Mouse (Mus musculus) urinary bladder, postnatal 36 days (tissue): ENCODE data around the gene Elavl4.
A peak's percentile ranks its signal among the peaks of the same experiment; 100 is the strongest.

Source experiments
- DNase-seq, 2 experiments: peaks; one replicate each; pipeline ENCODE4 v3.0.0; 2022; ENCODE audit warnings: low spot score in 2 of 2, mixed read lengths in 1 of 2

Gene Elavl4

DNA sequence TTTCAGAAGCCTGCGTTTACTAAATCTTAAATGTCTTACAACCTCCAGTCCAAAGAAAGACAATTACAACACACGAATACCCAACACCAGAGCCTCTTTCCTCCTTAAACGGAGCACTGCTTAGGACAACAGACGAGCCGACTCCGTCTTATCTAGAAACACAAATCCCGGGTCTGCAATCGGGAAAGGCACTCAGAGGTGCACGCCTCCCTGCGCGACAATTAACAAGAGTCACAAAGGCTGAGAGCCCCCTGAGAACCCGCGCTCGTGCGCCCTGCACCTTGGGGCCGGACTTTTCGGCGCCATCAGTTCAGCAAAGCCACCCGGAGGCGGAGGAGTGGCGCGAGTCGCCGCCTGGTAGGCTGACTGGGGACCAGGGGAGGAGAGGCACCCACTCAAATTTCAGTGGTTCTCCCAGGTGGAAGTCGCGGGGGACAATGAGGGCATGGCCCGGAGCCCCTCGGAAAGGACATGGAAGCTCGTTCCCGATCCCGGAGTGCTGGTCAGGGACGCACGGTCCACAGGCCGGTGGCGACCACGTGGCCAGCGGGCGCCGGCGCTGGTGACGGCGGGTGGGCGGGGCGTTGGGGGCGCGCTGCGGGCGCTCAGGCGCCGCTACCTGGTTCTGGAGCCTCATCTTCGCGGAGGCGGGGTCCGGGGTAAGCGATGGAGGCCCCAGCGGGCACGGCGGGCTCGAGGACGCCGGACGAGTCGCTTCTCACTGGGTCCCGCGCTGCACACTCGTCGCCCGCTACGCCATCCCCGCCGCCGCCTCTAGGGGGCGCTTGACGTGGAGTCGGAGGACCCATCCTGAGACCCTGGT lies at the start of gene Elavl4:
TSS of gene Elavl4 (minus strand) at position 732 of the 823 bp plus-strand sequence.
- peak; percentile 6 to 9 for DNase-seq

DNA sequence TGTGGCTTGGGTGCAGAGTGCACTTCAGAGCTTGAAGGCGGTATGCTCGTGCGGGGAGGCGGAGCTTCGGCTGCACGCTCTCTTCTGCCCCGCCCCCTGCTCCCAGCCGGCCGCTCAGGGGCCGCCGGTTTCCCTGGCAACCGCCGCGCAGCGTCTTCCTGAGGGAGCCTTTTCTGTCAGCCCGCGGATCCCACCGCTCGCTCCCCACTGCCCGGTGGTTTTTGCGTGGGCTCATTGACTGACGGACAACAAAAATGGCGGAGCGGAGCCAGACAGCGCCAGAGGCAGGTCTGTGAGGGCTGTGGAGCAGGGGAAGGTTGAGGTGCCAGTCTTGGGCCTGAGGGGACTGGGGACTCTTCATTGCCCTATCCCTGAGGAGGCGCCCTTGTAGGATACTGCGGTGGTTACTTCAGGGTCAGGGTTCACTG lies 45.9 kb upstream of the Elavl4 start, which contains the start of gene Agbl4:
TSS of gene Agbl4 (plus strand) at position 44 of the 428 bp plus-strand sequence.
- peak in 1 of 2 experiments; percentile 12 for DNase-seq

DNA sequence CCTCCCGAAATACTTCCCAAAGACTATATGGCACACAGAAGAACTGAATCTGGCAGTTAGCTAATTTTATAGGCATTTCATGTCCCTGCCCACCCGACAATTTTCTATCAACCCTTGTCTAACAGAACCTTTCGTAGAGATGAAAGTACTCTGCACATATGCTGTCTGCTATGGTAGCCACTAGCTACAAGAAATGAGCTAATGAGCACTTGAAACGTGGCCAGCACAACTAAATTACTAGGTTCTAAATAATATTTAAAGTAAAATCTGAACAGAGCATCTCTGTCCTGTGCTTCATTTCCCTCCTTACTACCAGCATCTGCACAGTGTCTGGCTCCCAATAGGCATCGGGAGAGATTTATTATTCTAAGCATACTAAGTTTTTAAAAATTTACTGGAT lies 44.5 kb upstream of the Elavl4 start:
- no peak for DNase-seq

DNA sequence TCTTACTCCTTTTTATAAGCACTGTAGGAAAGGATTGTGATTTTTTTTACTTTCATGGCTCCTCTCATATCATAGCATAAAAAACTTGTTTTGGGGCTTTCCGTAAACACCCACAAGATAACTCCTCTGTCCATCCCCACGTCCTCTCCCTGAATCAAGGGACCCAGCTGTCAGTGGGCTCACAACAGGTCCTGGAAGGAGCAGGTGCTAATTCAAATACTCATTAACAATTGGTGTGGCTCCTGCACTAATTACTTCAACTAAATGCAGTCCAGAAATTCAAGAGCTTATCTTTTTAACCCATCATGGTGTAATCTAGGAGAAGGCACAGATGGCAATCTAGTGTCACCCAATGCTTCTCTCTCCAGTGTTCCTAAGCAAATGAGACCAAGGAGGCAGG lies 8.9 kb upstream of the Elavl4 start:
- no peak for DNase-seq

DNA sequence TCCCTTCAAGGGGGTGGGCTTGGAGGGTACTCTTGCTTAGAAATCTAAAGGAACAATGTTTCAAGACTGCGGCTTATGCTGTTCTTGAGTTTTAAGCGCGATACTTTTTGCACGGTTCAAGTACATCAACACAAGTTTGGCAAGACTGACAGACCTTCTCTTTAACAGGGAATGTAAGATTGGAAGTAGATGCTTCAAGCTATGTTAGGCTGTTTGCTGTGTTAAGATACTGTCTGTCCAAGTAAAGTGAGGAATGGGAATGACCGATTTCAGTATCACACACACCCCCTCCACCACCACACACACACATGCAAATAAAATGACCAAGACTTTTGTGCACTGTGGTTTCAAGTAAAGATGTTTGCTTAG lies 276 bp upstream of the Elavl4 start:
- no peak for DNase-seq

DNA sequence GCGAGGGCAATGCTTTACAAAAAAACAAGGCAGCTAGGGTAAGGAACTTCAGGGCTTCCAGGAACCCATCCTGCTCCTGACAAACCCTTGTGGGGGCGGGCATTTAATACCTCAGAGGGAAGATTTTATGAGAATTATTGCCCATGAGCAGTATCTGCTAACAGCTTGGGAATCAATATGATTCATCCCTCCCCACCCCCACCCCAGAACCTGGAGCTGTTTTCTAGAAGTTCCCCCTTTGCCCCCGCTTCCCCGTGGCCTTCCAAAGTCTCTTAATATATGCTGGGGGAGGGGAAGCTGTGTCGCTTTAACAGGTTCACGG lies 892 bp downstream of the Elavl4 start:
- no peak for DNase-seq

DNA sequence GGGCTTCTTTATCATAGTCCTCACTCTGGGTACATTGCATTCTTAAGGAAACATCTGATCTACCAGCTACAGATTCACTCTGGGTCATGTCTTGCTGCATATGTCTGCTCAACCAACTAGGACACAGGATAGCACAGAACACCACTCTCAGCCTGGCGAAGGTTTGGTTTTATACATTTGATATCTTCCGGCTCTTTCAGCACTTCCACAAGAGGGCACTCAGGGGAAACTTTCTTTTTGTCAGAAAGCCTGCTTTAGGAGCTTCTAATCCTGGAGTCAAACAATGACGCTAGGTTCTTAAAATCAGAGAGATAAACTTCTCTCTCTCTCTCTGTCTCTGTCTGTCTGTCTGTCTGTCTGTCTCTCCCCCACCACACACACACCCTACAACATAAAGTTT lies 27.8 kb downstream of the Elavl4 start:
- DNase-seq, result no peak

DNA sequence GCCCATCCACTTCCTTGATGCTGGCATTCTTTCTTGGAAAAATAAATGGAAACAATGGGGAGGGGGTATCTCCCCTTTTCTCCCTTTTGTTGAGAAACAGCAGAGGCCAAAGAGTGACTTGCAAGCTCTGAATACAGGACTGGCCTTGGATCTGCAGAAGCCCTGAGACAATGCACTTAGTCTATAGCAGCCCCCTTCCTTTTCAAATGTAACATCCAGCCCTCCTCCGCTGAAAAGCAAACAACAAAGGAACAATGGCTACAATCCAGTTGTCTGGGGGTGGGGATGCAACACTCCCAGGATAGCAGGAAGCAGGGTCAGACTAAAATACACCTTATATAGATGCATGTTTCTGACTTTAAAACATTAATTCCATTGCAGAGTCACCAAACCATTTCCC lies 39.6 kb downstream of the Elavl4 start:
- DNase-seq, result no peak

DNA sequence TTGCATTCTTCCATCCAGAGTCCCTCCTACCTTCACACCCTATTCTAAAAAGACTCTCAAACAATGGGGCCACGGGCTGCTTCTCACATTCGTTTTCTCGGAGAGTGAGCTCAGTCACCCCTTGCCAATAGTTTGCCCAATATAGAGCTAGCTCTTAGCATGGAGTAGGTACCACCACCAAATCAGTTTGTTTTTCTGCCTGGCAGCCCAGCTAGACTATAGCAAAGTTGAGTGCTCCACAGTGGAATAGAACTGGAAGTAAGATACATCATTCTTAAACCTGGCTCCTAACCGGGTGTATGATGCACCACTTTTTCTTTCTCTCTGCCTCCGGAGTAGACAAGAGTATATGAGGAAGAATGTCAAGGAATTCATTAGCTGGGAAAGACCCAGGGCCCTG lies 44.7 kb downstream of the Elavl4 start:
- no peak for DNase-seq

DNA sequence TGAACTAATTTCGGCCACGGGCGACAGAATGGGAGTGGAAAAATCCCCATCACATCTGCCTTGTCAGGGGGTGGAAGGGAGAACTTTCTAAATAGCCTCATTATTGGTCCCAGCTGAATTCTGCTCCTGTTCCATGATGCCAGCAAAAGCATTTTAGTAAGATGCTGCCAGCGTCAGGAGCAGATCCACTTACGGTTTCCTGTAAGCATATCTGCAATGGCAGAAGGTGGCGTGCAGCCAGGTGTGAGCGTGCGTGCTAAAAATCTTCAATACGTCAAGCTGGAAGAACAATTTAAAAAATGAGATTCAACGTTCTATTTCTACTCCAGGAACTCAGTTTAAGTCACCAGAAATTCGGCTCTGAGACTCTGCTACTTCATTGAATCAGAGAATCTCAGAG lies 45.1 kb downstream of the Elavl4 start:
- DNase-seq, result no peak

DNA sequence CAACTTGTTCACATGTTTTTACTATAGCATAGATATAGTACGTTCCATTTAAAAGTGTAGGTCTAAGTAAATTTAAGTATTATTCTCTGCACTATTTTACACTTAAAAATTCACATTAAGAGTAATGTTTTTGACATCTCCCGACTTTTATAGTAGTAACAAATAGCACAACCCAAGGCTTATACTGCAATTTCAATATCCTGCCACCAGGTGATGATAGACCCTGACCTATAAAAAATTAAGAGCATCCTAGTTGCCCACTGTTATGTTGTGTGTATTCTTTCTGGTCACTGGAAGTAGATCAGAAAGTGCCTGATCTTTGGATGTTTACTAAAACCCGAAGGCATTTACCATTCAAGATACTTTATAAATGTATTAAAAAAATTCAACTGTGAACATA lies 55.9 kb downstream of the Elavl4 start:
- DNase-seq, result no peak

DNA sequence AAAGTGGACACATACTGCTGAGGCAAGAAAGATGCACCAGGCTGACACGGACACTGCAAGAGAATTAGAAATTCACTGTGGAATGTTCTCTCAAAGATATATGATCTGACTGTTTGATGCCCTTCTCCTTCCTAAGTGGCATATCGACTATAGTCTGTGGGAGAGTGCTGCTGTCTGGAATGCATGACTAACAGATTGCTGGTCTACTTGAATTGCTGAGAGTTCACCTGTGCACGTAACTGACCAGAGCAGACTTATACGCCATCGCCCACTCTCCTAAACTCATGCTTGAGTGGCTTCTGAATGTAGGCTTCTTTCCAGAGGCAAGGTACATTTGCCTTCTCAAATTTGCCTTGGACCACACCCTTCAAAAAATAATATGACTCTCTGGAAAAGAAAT lies 58.5 kb downstream of the Elavl4 start:
- no peak for DNase-seq

DNA sequence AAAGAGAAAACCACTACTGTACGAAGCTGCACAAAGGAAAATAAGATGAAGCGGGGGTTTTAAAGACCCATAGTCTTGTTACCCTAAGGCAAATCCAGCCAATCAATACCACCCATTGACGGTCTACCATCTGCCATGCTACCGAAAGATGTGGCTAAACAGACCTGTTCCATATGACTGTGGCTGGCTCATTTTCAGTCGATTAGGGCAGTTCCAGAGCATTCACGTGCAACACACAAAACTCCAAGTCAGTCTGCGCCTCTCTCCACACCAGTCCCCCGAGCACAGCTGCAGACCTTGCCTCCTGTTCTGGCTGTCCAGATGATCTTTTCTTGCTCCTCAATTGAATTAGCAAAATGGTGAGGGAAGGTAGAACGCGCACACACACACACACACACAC lies 59.2 kb downstream of the Elavl4 start:
- no peak for DNase-seq

DNA sequence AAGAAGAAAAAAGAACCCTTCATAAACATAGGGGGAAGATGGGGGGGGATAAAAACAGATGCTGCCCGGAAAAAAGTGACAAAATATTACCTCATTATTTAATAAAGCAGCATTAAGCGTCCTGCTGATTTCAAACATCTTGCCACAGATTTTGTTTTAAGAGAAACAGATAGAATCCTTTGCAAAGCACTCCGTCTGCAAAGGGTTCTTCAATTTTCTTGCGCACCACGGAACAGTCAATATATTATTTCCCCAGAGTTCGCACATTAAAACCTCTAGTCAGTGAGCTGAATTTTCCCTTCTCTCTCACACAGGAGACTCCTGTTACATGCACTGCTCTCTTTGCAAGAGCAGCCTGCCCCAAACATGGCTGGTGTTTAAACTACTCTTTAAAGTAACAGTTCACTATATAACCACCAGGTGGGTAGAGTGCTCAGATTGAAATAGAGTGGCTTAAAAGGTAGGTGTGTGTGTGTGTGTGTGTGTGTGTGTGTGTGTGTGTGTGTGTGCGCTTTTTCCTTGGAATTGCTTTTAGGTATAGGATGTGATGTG lies 61.1 kb downstream of the Elavl4 start:
- DNase-seq, result no peak

DNA sequence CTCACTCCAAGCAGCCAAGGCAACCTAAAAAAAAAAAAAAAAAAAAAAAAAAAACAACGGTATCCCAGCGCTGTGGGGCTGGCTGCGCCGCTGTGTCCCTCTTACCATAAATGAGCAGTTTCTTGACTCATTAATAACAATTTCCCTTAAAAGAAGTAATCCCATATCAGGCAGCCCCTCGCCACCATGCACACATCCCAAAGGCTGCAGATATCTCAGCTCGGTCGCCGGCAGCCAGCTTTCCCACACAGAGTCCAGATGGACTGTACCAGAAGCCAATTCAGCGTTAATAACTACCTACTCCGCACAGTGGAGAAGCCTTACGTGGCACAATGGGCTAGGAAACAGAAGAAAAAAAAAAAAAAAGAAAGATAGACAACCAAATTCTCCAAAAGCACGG lies 61.7 kb downstream of the Elavl4 start:
- DNase-seq, result no peak

DNA sequence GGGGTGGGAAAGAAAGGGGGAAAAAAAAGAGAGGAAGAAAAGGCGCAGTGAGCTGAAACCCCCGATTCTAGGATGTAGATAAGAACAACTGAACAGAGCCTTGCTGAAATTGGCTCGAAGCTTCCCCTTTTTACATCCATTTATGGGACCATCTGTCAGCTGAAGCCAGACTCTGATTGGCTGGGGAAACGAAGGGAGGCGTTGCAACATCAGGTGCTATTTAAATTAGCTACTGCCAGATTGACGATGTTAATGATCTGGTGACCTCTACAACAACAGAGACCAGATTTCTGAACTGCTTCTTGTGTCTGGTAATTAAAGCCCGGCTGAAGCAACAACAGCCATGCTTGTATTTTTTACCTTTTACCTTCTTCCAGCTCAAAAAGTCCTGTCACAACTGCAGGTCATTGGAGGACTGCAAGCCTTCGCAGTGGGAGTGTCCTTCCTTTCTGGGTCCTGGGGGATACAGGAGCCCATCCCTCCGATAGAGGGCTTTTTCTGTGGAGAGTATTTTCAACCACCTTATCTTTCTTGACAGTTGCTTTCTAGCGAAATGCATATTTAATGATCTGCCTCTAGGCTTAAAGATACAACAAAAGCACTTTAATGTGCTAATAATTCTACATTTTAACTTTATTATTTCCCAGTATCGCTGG lies 64.2 kb downstream of the Elavl4 start:
- no peak for DNase-seq

DNA sequence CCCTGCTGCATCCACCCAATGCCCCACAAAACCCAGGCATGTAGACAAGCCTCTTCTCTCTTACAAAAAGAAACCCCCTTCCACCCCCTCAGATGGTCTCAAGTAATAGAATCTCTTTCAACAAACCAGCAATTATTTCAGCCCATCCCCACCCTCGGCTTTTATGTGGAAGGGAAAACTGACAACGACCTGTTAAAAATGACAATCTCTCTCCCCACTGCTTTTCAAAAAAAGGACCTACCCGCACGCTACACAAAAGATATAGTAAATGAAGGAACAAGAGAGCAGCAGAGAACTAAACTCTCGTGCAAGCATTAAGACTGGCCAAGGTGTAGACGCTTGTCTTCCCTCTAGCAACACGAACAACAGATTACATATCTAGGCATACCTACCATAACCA lies 64.9 kb downstream of the Elavl4 start:
- no peak for DNase-seq

DNA sequence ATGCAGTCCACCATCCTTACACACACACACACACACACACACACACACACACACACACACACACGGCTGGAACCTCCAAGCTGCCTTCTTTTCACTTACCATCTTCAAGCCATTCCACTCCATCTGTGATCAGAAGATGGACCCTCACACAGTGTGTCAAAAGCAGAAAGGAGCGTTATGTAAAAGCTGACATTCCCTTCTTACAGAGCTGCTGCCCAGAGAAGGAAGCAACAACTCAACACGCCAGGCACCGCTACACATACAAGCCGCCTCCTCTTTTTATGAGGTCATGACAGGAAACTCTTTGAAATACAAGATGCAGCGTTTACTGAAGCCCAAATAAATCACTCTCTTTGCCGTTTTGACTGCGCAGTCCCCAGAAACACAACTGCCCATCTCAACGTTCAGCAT lies 65.3 kb downstream of the Elavl4 start:
- no peak for DNase-seq

DNA sequence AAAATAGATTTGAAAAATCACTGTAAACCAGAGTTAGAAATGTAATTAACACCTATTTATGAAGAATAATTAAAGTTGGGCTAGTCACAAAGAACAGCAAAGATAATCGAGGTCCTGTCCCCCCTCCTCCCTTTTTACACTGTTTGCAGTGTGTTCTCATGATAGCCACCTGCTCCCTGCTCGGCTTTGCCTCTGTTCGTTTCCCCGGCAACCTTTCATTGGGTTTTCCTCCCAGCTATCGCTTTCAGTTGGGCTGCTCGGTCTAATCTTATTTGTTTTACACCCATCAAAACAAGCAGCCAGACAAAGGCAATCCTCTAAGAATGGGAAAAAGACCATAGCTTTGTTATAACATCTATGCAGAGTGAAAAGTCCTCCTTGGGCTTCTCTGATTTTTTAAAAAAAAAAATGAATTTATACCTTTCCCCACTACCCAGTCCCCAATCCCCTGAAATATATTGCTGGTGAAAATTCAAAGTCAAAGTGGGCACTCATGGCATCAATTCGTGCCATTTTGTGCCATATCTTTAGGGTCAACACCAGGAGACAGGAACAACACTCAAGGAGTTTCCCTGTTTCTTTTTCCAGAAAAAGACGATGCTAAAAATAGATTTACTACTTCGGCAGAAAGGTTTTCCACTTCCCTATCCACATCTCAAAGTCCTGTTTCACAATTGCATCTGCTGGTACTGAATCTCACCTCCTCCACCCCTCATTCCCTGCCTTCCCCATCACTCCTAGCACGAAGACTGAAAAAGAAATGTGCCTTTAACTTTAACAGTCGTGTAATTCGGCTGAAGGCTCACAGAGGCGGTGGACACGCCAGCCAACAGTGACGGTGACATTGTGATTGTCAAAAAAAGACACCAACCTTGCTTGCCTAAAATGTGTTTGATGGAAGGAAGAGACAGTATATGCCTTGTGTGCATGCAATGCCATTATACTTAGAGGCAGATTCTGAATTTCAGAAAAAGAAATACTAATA lies 66.1 kb downstream of the Elavl4 start:
- no peak for DNase-seq

DNA sequence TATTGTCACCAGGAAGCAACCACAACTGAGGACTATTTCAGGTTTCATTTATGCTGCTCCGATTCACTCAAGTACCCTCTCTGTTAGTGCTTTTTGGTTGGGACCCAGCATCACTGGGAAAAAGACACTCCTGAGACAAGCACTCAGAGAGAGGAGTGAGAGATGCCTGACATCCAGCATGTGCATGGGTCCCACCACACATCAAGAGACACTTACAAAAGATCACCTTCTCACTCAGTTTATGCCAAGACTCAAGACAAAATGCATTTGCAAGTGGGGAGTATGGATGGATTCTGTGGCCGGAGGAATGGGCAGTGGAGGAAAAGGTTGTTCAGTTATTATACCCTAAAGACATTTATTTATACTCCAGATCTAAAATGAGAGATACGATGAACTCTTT lies 67.3 kb downstream of the Elavl4 start:
- no peak for DNase-seq

DNA sequence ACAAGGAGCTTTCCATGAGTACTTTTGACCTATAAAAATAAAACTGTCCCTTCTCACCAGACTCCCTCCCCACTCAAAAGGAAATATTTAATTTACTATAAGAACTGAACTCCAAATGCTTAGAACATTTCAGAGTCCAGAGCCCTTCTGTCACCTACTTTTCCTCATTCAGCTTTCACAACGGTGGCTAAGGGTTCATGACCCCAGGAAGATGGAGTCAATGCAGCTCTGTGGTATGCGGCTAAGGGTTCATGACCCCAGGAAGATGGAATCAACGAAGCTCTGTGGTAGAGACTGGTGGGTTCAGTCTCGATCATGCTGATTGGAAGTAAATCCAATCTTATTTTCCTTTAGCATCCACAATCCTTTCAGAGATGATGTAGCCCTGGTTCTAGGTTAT lies 81.7 kb downstream of the Elavl4 start:
- DNase-seq, result no peak
